Mouse (Mus musculus) kidney, postnatal 10 days (tissue): ENCODE measurements around the gene Rbpms2.

Experiments used
- DNase-seq: peaks from one replicate; pipeline ENCODE4 v3.0.0; 2021; ENCODE audit warnings: mixed read lengths

Gene Rbpms2

GRCm38 (mm10) chr9:65700504-65700903 lies 71.1 kb downstream of the Rbpms2 start:
- no peak for DNase-seq

- DNase-seq, result no peak
Measured at GRCm38 (mm10) chr9:65702286-65702685, 72.8 kb downstream of the Rbpms2 start.

GRCm38 (mm10) chr9:65703241-65703640 lies 73.8 kb downstream of the Rbpms2 start:
- DNase-seq, result no peak

- no peak for DNase-seq
Measured at GRCm38 (mm10) chr9:65703926-65704595, 74.6 kb downstream of the Rbpms2 start.
